Mouse (Mus musculus): ENCODE results near the gene 4632433K11Rik. TPM values are rescaled to one million over a fixed set of nuclear protein-coding genes. Genes with fewer than 3 reads are reported as not detected.

The 4632433K11Rik gene
- polyA plus RNA-seq, 1 experiment: not detected

DNA sequence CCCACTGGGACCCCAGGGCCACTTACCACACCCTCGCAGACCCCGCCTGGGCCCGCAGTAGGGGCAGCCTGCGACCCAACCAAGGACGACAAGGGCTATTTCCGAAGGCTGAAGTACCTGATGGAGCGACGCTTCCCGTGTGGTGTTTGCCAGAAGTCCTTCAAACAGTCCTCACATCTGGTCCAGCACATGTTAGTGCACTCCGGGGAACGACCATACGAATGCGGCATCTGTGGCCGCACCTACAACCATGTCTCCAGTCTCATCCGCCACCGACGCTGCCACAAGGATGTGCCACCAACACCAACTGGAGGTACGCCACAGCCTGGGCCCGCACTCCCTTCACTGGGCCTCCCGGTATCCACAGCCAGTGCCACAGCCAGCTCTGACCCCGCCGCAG lies 4.4 kb upstream of the 4632433K11Rik start:
- TF ChIP-seq CTCF (IDR thresholded peaks at IDR 0.05; ENCODE audit: control insufficient read depth, insufficient read depth, insufficient read length) (no peak), MYOG (IDR thresholded peaks at IDR 0.05; ENCODE audit: control insufficient read depth, extremely low read depth, insufficient read length) (no peak), USF1 (IDR thresholded peaks at IDR 0.05; ENCODE audit: low read depth) (no peak), MYOD1 (IDR thresholded peaks at IDR 0.05; ENCODE audit: control insufficient read depth, insufficient read length, low read depth) (no peak), CEBPB (IDR thresholded peaks at IDR 0.05; ENCODE audit: low read depth) (no peak), FOSL1 (IDR thresholded peaks at IDR 0.05; ENCODE audit: insufficient read depth, low read length, poor library complexity, severe bottlenecking) (no peak), MAX (IDR thresholded peaks at IDR 0.05) (no peak)
- Histone ChIP-seq H3K27me3 (ENCODE audit: control insufficient read depth, insufficient read depth, insufficient read length) (no peaks in the 10 kb centered on the region), H3K79me2 (ENCODE audit: control insufficient read depth, insufficient read depth) (peaks cover 22% of the 10 kb centered on the region), H3K36me3 (ENCODE audit: control insufficient read depth, insufficient read depth) (peaks cover 76% of the 10 kb centered on the region), H3K79me3 (ENCODE audit: low read depth) (peaks cover 11% of the 10 kb centered on the region), H3ac (ENCODE audit: control insufficient read depth, insufficient read length, low read depth) (no peak overlapping the region), H3K4me3 (ENCODE audit: insufficient read depth, poor library complexity, severe bottlenecking) (no peak overlapping the region)

DNA sequence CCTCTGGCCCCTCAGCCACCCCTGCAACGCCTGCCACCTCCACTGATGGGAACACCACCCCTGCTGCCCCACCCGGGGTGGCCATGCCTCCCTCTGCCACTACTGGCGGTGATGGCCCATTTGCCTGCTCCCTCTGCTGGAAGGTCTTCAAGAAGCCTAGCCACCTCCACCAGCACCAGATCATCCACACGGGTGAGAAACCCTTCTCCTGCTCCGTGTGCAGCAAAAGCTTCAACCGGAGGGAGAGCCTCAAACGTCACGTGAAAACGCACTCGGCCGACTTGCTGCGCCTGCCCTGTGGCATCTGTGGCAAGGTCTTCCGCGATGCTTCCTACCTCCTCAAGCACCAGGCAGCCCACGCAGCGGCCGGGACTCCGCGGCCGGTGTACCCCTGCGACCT lies 4.0 kb upstream of the 4632433K11Rik start:
- peaks cover 7% of the 10 kb centered on the region for H3K79me3 ChIP-seq (ENCODE audit: low read depth)
- no peak overlapping the region for H3K4me3 ChIP-seq (ENCODE audit: insufficient read depth, poor library complexity, severe bottlenecking)
- H3K27me3 ChIP-seq (ENCODE audit: control insufficient read depth, insufficient read depth, insufficient read length): no peaks in the 10 kb centered on the region
- no peak overlapping the region for H3ac ChIP-seq (ENCODE audit: control insufficient read depth, insufficient read length, low read depth)
- peaks cover 18% of the 10 kb centered on the region for H3K79me2 ChIP-seq (ENCODE audit: control insufficient read depth, insufficient read depth)
- TF ChIP-seq CTCF (IDR thresholded peaks at IDR 0.05; ENCODE audit: control insufficient read depth, insufficient read depth, insufficient read length) (no peak), MYOD1 (IDR thresholded peaks at IDR 0.05; ENCODE audit: control insufficient read depth, insufficient read length, low read depth) (no peak), USF1 (IDR thresholded peaks at IDR 0.05; ENCODE audit: low read depth) (no peak), FOSL1 (IDR thresholded peaks at IDR 0.05; ENCODE audit: insufficient read depth, low read length, poor library complexity, severe bottlenecking) (no peak), MAX (IDR thresholded peaks at IDR 0.05) (no peak), CEBPB (IDR thresholded peaks at IDR 0.05; ENCODE audit: low read depth) (no peak), MYOG (IDR thresholded peaks at IDR 0.05; ENCODE audit: control insufficient read depth, extremely low read depth, insufficient read length) (no peak)
- peaks cover 73% of the 10 kb centered on the region for H3K36me3 ChIP-seq (ENCODE audit: control insufficient read depth, insufficient read depth)

DNA sequence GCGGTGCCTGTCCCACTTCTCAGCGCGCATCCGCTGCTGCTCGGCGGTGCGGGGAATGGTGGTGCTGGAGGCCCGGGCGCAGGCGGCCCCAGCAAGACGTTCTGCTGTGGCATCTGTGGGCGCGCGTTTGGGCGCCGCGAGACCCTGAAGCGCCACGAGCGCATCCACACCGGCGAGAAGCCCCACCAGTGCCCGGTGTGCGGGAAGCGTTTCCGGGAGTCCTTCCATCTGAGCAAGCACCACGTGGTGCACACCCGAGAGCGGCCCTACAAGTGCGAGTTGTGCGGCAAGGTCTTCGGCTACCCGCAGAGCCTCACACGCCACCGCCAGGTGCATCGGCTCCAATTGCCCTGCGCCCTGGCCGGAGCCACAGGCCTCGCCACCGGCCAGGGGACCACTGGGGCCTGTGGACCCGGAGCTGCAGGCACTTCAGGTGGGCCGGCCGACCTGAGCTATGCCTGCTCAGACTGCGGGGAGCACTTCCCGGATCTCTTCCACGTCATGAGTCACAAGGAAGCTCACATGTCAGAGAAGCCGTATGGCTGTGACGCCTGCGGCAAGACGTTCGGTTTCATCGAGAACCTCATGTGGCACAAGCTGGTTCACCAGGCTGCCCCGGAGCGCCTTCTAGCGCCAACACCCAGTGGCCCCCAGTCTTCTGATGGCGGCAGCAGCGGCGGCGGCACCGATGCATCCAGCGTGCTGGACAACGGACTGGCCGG lies 3.2 kb upstream of the 4632433K11Rik start:
- H3K79me3 ChIP-seq (ENCODE audit: low read depth): peaks cover 3% of the 10 kb centered on the region
- TF ChIP-seq CTCF (IDR thresholded peaks at IDR 0.05; ENCODE audit: control insufficient read depth, insufficient read depth, insufficient read length) (no peak), MAX (IDR thresholded peaks at IDR 0.05) (no peak)
- peaks cover 66% of the 10 kb centered on the region for H3K36me3 ChIP-seq (ENCODE audit: control insufficient read depth, insufficient read depth)
- H3K79me2 ChIP-seq (ENCODE audit: control insufficient read depth, insufficient read depth): peaks cover 10% of the 10 kb centered on the region
- H3K27me3 ChIP-seq (ENCODE audit: control insufficient read depth, insufficient read depth, insufficient read length): no peaks in the 10 kb centered on the region
- H3ac ChIP-seq (ENCODE audit: control insufficient read depth, insufficient read length, low read depth): no peak overlapping the region
- no peak overlapping the region for H3K4me3 ChIP-seq (ENCODE audit: insufficient read depth, poor library complexity, severe bottlenecking)

DNA sequence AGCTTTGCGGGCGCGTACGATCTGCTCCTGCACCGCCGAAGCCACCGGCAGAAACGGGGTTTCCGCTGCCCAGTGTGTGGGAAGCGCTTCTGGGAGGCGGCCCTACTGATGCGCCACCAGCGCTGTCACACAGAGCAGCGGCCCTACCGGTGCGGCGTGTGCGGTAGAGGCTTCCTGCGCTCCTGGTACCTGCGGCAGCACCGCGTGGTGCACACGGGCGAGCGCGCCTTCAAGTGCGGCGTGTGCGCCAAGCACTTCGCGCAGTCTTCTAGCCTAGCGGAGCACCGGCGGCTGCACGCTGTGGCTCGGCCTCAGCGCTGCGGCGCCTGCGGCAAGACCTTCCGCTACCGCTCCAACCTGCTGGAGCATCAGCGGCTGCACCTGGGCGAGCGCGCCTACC lies 2.4 kb upstream of the 4632433K11Rik start:
- Histone ChIP-seq H3ac (ENCODE audit: control insufficient read depth, insufficient read length, low read depth) (no peak overlapping the region), H3K27me3 (ENCODE audit: control insufficient read depth, insufficient read depth, insufficient read length) (no peaks in the 10 kb centered on the region), H3K79me3 (ENCODE audit: low read depth) (peaks cover 1% of the 10 kb centered on the region), H3K4me3 (ENCODE audit: insufficient read depth, poor library complexity, severe bottlenecking) (no peak overlapping the region), H3K79me2 (ENCODE audit: control insufficient read depth, insufficient read depth) (peaks cover 3% of the 10 kb centered on the region), H3K36me3 (ENCODE audit: control insufficient read depth, insufficient read depth) (peaks cover 59% of the 10 kb centered on the region)
- TF ChIP-seq CTCF (IDR thresholded peaks at IDR 0.05; ENCODE audit: control insufficient read depth, insufficient read depth, insufficient read length) (no peak), MYOD1 (IDR thresholded peaks at IDR 0.05; ENCODE audit: control insufficient read depth, insufficient read length, low read depth) (no peak), MAX (IDR thresholded peaks at IDR 0.05) (no peak), MYOG (IDR thresholded peaks at IDR 0.05; ENCODE audit: control insufficient read depth, extremely low read depth, insufficient read length) (no peak), USF1 (IDR thresholded peaks at IDR 0.05; ENCODE audit: low read depth) (no peak), FOSL1 (IDR thresholded peaks at IDR 0.05; ENCODE audit: insufficient read depth, low read length, poor library complexity, severe bottlenecking) (no peak), CEBPB (IDR thresholded peaks at IDR 0.05; ENCODE audit: low read depth) (no peak)

DNA sequence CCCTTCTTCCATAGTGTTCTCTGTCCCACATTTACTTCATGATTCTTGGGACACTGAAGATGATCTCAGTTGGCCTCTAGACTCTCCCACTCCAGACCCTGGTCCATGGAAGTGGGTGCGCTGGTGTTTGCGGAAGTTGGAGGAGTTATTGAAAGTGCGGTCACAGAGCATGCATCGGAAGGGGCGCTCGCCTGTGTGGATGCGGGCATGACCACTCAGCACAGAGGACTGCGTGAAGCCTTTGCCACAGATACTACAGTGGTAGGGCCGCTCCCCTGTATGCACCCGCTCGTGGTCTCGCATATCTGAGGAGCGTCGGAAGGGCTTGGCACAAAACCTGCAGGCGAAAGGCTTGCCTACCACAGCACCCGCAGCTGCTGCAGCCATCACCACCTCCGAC lies 1.7 kb downstream of the 4632433K11Rik start:
- TF ChIP-seq MYOD1 (IDR thresholded peaks at IDR 0.05; ENCODE audit: control insufficient read depth, insufficient read length, low read depth) (no peak), FOSL1 (IDR thresholded peaks at IDR 0.05; ENCODE audit: insufficient read depth, low read length, poor library complexity, severe bottlenecking) (no peak), CEBPB (IDR thresholded peaks at IDR 0.05; ENCODE audit: low read depth) (no peak), MYOG (IDR thresholded peaks at IDR 0.05; ENCODE audit: control insufficient read depth, extremely low read depth, insufficient read length) (no peak), USF1 (IDR thresholded peaks at IDR 0.05; ENCODE audit: low read depth) (no peak), CTCF (IDR thresholded peaks at IDR 0.05; ENCODE audit: control insufficient read depth, insufficient read depth, insufficient read length) (no peak)
- peaks cover 29% of the 10 kb centered on the region for H3K36me3 ChIP-seq (ENCODE audit: control insufficient read depth, insufficient read depth)
- no peak overlapping the region for H3K4me3 ChIP-seq (ENCODE audit: insufficient read depth, poor library complexity, severe bottlenecking)
- H3K27me3 ChIP-seq (ENCODE audit: control insufficient read depth, insufficient read depth, insufficient read length): no peaks in the 10 kb centered on the region
- H3K79me3 ChIP-seq (ENCODE audit: low read depth): peaks cover 1% of the 10 kb centered on the region
- no peak overlapping the region for H3ac ChIP-seq (ENCODE audit: control insufficient read depth, insufficient read length, low read depth)
- H3K79me2 ChIP-seq (ENCODE audit: control insufficient read depth, insufficient read depth): no peaks in the 10 kb centered on the region

DNA sequence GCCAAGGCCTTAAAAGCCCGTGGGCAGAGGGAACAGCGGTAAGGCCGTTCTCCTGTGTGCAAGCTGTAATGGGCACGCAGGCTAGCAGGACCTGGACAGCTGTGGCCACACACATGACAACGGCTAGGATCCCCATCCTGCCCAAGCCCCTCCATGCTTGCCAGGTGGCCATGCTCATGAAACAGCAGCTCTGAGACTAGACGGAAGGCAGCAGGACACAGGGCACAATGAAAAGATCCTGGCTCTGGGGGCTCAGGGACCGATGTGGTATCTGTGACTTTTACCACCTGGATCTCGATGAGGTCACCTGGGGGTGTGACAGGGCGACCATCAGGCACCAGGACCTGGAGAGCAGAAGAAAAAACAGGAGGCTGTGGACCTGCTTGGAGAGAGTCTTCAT lies 2.2 kb downstream of the 4632433K11Rik start:
- H3K4me3 ChIP-seq (ENCODE audit: insufficient read depth, poor library complexity, severe bottlenecking): no peak overlapping the region
- H3K36me3 ChIP-seq (ENCODE audit: control insufficient read depth, insufficient read depth): peaks cover 24% of the 10 kb centered on the region
- TF ChIP-seq FOSL1 (IDR thresholded peaks at IDR 0.05; ENCODE audit: insufficient read depth, low read length, poor library complexity, severe bottlenecking): no peak
- H3ac ChIP-seq (ENCODE audit: control insufficient read depth, insufficient read length, low read depth): no peak overlapping the region
- H3K27me3 ChIP-seq (ENCODE audit: control insufficient read depth, insufficient read depth, insufficient read length): no peaks in the 10 kb centered on the region
- H3K79me2 ChIP-seq (ENCODE audit: control insufficient read depth, insufficient read depth): no peaks in the 10 kb centered on the region
- peaks cover 1% of the 10 kb centered on the region for H3K79me3 ChIP-seq (ENCODE audit: low read depth)
